Mouse (Mus musculus): Measurements from ENCODE around the gene Arpp19. TPM values are rescaled to one million over a fixed set of nuclear protein-coding genes. Genes with fewer than 3 reads are reported as not detected.

Arpp19 gene
- polyA plus RNA-seq, 1 experiment from 2014 or later: 302 TPM

GRCm38 (mm10) chr9:75002262-75002661, 35.2 kb upstream of the Arpp19 start:
- WGBS: 71% methylated on average over 3 of the region's 3 CpGs
- Histone ChIP-seq H3K9ac (ENCODE audit: low read length) (no peak overlapping the region), H3K27ac (ENCODE audit: low read depth, low read length) (no peak overlapping the region), H3K36me3 (ENCODE audit: control insufficient read depth, insufficient read depth, low read length) (no peaks in the 10 kb centered on the region), H3K4me3 (ENCODE audit: low read depth, low read length) (no peak overlapping the region), H3K9me3 (ENCODE audit: control insufficient read depth, low read length) (no peaks in the 10 kb centered on the region), H3K4me1 (ENCODE audit: control insufficient read depth, insufficient read depth, low read length) (no peaks in the 10 kb centered on the region), H3K27me3 (ENCODE audit: control insufficient read depth, insufficient read depth, low read length) (no peaks in the 10 kb centered on the region), H3K4me2 (ENCODE audit: low read depth) (no peak overlapping the region)
- DNase-seq (ENCODE audit: low spot score) (no peak), ATAC-seq (ENCODE audit: insufficient read depth, low FRiP score, low TSS enrichment) (no peak)

DNA sequence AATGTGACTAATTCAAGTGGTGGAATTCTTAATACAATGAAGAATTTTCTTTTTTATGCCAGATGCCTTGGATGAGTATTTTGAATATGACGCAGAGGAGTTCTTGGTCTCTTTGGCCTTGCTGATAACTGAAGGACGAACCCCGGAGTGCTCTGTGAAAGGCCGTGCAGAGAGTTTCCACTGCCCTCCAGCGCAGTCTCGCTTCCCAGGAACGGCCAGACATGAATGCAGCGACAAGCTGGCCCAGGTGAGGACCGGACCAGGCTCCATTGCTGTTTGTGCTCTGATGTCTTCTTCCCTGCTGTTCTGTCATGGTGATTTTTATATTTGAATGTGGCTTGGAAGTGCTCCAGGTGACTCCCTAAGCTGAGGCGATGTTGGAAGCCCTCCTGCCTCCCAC, 33.2 kb upstream of the Arpp19 start:
- no peak overlapping the region for H3K4me2 ChIP-seq (ENCODE audit: low read depth)
- no peak overlapping the region for H3K9ac ChIP-seq (ENCODE audit: low read length)
- H3K9me3 ChIP-seq (ENCODE audit: control insufficient read depth, low read length): no peaks in the 10 kb centered on the region
- no peak overlapping the region for H3K4me3 ChIP-seq (ENCODE audit: low read depth, low read length)
- H3K4me1 ChIP-seq (ENCODE audit: control insufficient read depth, insufficient read depth, low read length): no peaks in the 10 kb centered on the region
- DNase-seq (ENCODE audit: low spot score) (no peak), ATAC-seq (ENCODE audit: insufficient read depth, low FRiP score, low TSS enrichment) (no peak)
- no peaks in the 10 kb centered on the region for H3K27me3 ChIP-seq (ENCODE audit: control insufficient read depth, insufficient read depth, low read length)
- 95% methylated on average over 10 of the region's 10 CpGs for WGBS
- H3K27ac ChIP-seq (ENCODE audit: low read depth, low read length): no peak overlapping the region
- H3K36me3 ChIP-seq (ENCODE audit: control insufficient read depth, insufficient read depth, low read length): no peaks in the 10 kb centered on the region

GRCm38 (mm10) chr9:75016591-75016990, 20.8 kb upstream of the Arpp19 start:
- no peak overlapping the region for H3K27ac ChIP-seq (ENCODE audit: low read depth, low read length)
- H3K4me1 ChIP-seq (ENCODE audit: control insufficient read depth, insufficient read depth, low read length): no peaks in the 10 kb centered on the region
- H3K27me3 ChIP-seq (ENCODE audit: control insufficient read depth, insufficient read depth, low read length): no peaks in the 10 kb centered on the region
- H3K9ac ChIP-seq (ENCODE audit: low read length): no peak overlapping the region
- ATAC-seq (ENCODE audit: insufficient read depth, low FRiP score, low TSS enrichment) (no peak), DNase-seq (ENCODE audit: low spot score) (no peak)
- H3K9me3 ChIP-seq (ENCODE audit: control insufficient read depth, low read length): no peaks in the 10 kb centered on the region
- no peaks in the 10 kb centered on the region for H3K36me3 ChIP-seq (ENCODE audit: control insufficient read depth, insufficient read depth, low read length)
- 94% methylated on average over 2 of the region's 2 CpGs for WGBS
- no peak overlapping the region for H3K4me2 ChIP-seq (ENCODE audit: low read depth)
- H3K4me3 ChIP-seq (ENCODE audit: low read depth, low read length): no peak overlapping the region

DNA sequence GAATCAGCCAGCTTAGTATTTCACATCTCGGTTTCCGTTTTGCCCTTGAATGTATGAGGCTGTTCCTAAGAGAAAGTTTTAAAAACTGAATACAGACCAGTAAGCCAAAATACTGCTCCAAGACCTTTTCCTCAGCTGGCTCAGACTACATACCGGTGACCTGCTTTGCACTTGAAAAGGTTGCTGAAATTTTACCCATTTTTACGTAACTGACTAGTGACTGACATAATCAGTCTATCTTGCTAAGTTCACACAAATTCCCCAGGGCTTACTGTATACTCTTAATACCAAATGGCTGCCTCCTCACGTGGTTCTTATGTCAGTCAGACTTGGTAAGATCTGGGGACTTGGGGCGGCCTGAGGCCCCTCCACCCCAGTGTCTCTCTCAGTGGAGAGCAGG, 18.2 kb upstream of the Arpp19 start:
- H3K4me1 ChIP-seq (ENCODE audit: control insufficient read depth, insufficient read depth, low read length): no peaks in the 10 kb centered on the region
- ATAC-seq (ENCODE audit: insufficient read depth, low FRiP score, low TSS enrichment) (no peak), DNase-seq (ENCODE audit: low spot score) (no peak)
- no peaks in the 10 kb centered on the region for H3K27me3 ChIP-seq (ENCODE audit: control insufficient read depth, insufficient read depth, low read length)
- no peak overlapping the region for H3K4me3 ChIP-seq (ENCODE audit: low read depth, low read length)
- no peak overlapping the region for H3K27ac ChIP-seq (ENCODE audit: low read depth, low read length)
- H3K9me3 ChIP-seq (ENCODE audit: control insufficient read depth, low read length): no peaks in the 10 kb centered on the region
- 92% methylated on average over 6 of the region's 6 CpGs for WGBS
- no peak overlapping the region for H3K4me2 ChIP-seq (ENCODE audit: low read depth)
- no peak overlapping the region for H3K9ac ChIP-seq (ENCODE audit: low read length)
- H3K36me3 ChIP-seq (ENCODE audit: control insufficient read depth, insufficient read depth, low read length): no peaks in the 10 kb centered on the region

DNA sequence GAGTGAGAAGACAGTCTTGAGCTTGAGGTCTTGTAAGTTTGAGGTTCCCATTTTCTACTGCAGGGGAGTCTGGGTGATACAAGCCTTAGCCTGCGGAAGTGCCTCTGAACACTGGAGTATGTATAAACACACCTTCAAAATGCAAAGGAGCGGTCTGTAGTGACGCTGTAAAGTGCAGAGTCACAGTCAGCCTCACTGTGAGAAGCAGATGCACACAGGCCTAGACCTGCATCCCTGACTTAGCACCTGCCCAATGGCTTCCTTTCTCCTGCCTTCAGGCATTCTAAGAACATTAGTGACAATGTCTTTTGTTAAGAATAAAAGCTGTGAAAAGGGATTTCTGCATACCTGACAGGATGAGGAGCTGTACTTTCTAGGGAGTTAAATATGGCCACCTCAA, 17.8 kb upstream of the Arpp19 start:
- Histone ChIP-seq H3K27me3 (ENCODE audit: control insufficient read depth, insufficient read depth, low read length) (no peaks in the 10 kb centered on the region), H3K9ac (ENCODE audit: low read length) (no peak overlapping the region), H3K36me3 (ENCODE audit: control insufficient read depth, insufficient read depth, low read length) (no peaks in the 10 kb centered on the region), H3K4me3 (ENCODE audit: low read depth, low read length) (no peak overlapping the region), H3K4me1 (ENCODE audit: control insufficient read depth, insufficient read depth, low read length) (no peaks in the 10 kb centered on the region), H3K27ac (ENCODE audit: low read depth, low read length) (no peak overlapping the region), H3K9me3 (ENCODE audit: control insufficient read depth, low read length) (no peaks in the 10 kb centered on the region), H3K4me2 (ENCODE audit: low read depth) (no peak overlapping the region)
- DNase-seq (ENCODE audit: low spot score) (no peak), ATAC-seq (ENCODE audit: insufficient read depth, low FRiP score, low TSS enrichment) (no peak)
- 84% methylated on average over 3 of the region's 3 CpGs for WGBS

DNA sequence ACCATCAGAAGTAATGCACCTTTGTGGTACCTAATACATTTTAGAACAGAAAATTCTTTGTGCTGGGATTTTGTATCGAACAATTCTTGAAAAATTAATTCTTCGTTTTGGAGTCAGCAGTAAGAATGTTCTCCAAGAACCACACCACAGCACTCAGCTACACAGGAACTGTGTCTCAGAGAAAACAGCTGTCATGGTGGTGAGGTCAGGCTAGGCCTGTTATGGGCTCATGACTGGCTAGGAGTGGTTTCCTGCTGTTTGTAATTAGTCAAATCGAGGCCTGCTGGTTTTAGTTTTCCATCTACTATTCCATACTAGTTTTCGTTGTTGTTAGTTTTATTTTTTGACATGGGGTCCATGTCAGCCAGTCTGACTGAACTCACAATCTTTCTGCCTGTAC, 16.9 kb upstream of the Arpp19 start:
- no peak overlapping the region for H3K4me3 ChIP-seq (ENCODE audit: low read depth, low read length)
- 79% methylated on average over 4 of the region's 4 CpGs for WGBS
- DNase-seq (ENCODE audit: low spot score) (no peak), ATAC-seq (ENCODE audit: insufficient read depth, low FRiP score, low TSS enrichment) (no peak)
- H3K27me3 ChIP-seq (ENCODE audit: control insufficient read depth, insufficient read depth, low read length): no peaks in the 10 kb centered on the region
- H3K27ac ChIP-seq (ENCODE audit: low read depth, low read length): no peak overlapping the region
- H3K9ac ChIP-seq (ENCODE audit: low read length): no peak overlapping the region
- no peak overlapping the region for H3K4me2 ChIP-seq (ENCODE audit: low read depth)
- H3K4me1 ChIP-seq (ENCODE audit: control insufficient read depth, insufficient read depth, low read length): no peaks in the 10 kb centered on the region
- H3K9me3 ChIP-seq (ENCODE audit: control insufficient read depth, low read length): no peaks in the 10 kb centered on the region
- H3K36me3 ChIP-seq (ENCODE audit: control insufficient read depth, insufficient read depth, low read length): no peaks in the 10 kb centered on the region

DNA sequence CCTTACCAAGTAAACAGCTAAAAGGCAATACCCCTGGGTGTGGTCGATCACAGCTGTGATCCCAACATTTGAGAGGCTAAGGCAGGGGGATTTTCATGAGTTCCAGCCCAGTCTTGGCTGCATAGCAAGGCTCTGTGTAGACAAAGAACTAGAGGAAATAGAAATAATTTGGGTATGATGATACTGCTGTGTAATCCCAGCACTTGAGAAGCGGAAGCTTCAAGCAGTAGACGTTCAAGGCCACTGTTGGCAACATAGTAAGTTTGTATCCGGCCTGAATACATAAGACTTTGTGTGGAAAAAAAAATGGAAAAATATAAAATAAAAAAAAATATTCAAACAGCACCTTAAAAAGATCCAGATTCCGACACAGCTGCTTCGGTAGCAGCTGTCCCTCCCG, 14.9 kb upstream of the Arpp19 start:
- H3K36me3 ChIP-seq (ENCODE audit: control insufficient read depth, insufficient read depth, low read length): no peaks in the 10 kb centered on the region; the same call in 1 of the 2 replicates
- no peak overlapping the region for H3K4me2 ChIP-seq (ENCODE audit: low read depth)
- H3K27ac ChIP-seq (ENCODE audit: low read depth, low read length): no peak overlapping the region
- no peak overlapping the region for H3K4me3 ChIP-seq (ENCODE audit: low read depth, low read length)
- H3K9me3 ChIP-seq (ENCODE audit: control insufficient read depth, low read length): no peaks in the 10 kb centered on the region
- no peak overlapping the region for H3K9ac ChIP-seq (ENCODE audit: low read length)
- DNase-seq (ENCODE audit: low spot score) (no peak), ATAC-seq (ENCODE audit: insufficient read depth, low FRiP score, low TSS enrichment) (no peak)
- H3K27me3 ChIP-seq (ENCODE audit: control insufficient read depth, insufficient read depth, low read length): no peaks in the 10 kb centered on the region
- WGBS: 89% methylated on average over 7 of the region's 7 CpGs
- no peaks in the 10 kb centered on the region for H3K4me1 ChIP-seq (ENCODE audit: control insufficient read depth, insufficient read depth, low read length)

DNA sequence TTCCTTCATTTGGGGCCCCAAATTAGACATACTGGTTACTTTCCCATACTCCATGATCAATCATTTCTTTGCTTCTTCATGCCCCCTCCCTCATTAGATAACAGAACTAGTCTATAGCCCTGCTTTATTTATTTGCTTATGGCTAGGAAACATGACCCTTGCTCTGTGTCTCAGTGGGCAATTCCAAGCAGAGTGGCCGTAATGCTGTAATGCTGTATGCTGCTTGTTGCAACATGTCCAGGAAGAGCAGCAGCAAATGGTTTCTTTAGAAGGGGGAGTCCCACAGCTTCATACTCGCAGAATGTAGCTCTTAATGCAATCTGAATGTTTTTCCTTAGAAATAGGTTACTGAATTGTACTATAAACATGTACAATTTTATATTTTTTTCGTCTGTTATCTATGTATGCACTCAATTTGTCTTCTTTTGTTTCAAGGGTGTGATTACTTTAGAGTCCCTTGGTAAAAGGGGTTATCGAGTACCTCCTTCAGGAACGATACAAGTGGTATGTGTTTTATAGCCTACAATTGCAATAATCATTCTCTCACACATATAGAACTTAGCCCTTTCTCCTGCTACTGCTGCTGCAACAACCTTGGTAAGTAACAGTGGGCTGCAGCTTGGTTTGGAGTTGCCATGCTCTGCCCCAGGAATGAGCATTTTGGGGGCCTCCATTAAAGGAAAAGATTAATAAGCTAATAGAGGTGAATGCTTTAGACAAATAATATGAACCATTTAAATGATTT, 14.1 kb upstream of the Arpp19 start:
- Histone ChIP-seq H3K4me1 (ENCODE audit: control insufficient read depth, insufficient read depth, low read length) (no peaks in the 10 kb centered on the region), H3K27me3 (ENCODE audit: control insufficient read depth, insufficient read depth, low read length) (no peaks in the 10 kb centered on the region), H3K9me3 (ENCODE audit: control insufficient read depth, low read length) (no peaks in the 10 kb centered on the region), H3K4me2 (ENCODE audit: low read depth) (no peak overlapping the region), H3K27ac (ENCODE audit: low read depth, low read length) (no peak overlapping the region), H3K4me3 (ENCODE audit: low read depth, low read length) (no peak overlapping the region), H3K9ac (ENCODE audit: low read length) (no peak overlapping the region), H3K36me3 (ENCODE audit: control insufficient read depth, insufficient read depth, low read length) (no peaks in the 10 kb centered on the region; the same call in 1 of the 2 replicates)
- ATAC-seq (ENCODE audit: insufficient read depth, low FRiP score, low TSS enrichment) (no peak), DNase-seq (ENCODE audit: low spot score) (no peak)
- WGBS: 59% methylated on average over 5 of the region's 5 CpGs

DNA sequence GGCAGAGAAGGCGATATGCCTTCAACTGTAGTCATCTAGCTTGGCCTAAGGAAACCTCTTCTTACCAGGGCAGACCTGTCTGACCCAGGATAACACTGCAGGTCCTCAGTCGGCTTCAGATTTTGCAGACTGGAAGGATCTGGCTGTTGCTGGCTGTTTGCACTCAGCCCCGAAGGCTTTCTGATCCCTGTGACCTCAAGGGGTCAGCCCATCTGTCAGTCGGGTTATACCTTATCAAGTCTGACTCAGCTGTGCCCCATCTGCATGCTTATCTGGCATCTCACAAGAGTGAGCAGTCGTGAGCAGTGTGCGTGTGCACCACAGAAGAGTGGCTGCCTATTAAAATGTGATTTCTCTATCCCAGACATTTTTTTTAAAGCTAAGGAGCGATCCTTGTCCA, 13.3 kb upstream of the Arpp19 start:
- no peak for ATAC-seq (ENCODE audit: insufficient read depth, low FRiP score, low TSS enrichment)
- Histone ChIP-seq H3K27me3 (ENCODE audit: control insufficient read depth, insufficient read depth, low read length) (no peaks in the 10 kb centered on the region), H3K4me3 (ENCODE audit: low read depth, low read length) (no peak overlapping the region), H3K4me1 (ENCODE audit: control insufficient read depth, insufficient read depth, low read length) (no peaks in the 10 kb centered on the region), H3K9ac (ENCODE audit: low read length) (no peak overlapping the region), H3K9me3 (ENCODE audit: control insufficient read depth, low read length) (no peaks in the 10 kb centered on the region), H3K4me2 (ENCODE audit: low read depth) (no peak overlapping the region), H3K36me3 (ENCODE audit: control insufficient read depth, insufficient read depth, low read length) (no peaks in the 10 kb centered on the region; the same call in 1 of the 2 replicates), H3K27ac (ENCODE audit: low read depth, low read length) (no peak overlapping the region)
- 62% methylated on average over 7 of the region's 7 CpGs for WGBS
- peak; percentile 23 for DNase-seq (ENCODE audit: low spot score)
